ENCODE assay signal across 17 mouse cellular contexts in genomic region chrX:12304678-12305077, GRCm38 (mm10).
A peak's percentile ranks its signal among the peaks of the same experiment; 100 is the strongest.
DNase-seq lines count a peak whose midpoint lies in the region; TF ChIP-seq lines count a peak whose summit lies in the region.
"Had no signal": no experiment of that assay in that cellular context is flagged by ENCODE, and none has a peak within 500 bp of the region (broad histone marks: within the 10 kb centered on the region; RNA-seq: fewer than 3 reads in every experiment).

No protein-coding gene starts in this region.

- peak; percentile 17 for DNase-seq in adrenal gland, postnatal 10 days
- no peak for DNase-seq in adrenal gland, postnatal 14 days
- DNase-seq in heart, postnatal 4 days, result peak; percentile 40
- no peak for DNase-seq in heart, postnatal 25 days (ENCODE audit: low spot score)
- peak; percentile 8 to 62 for DNase-seq in left cerebral cortex, postnatal 25 days (ENCODE audit: low spot score in 2 of 2)
- no peak for DNase-seq in left cerebral cortex, adult 2 months (ENCODE audit: extremely low spot score in 1 of 2, low spot score in 2 of 2)
- DNase-seq in right cerebral cortex, adult 2 months (ENCODE audit: low spot score in 2 of 2), result peak; percentile 16 to 39
- no peak for DNase-seq in right cerebral cortex, postnatal 14 days
- DNase-seq: adrenal gland, postnatal 25 days; cerebellum, adult 8-10 months; kidney, adult 2 months; liver; thymus, adult 2 months had no signal

- no peak overlapping the region for H3K27ac ChIP-seq in left cerebral cortex, adult 2 months
- H3K27ac ChIP-seq: embryonic facial prominence, embryonic 10.5 days; heart, embryonic 15.5 days; hindbrain, embryonic 12.5 days; midbrain, embryonic 12.5 days had no signal

- no peak for TF ChIP-seq CTCF in left cerebral cortex, adult 2 months (IDR thresholded peaks at IDR 0.05)

- intact Hi-C loops in heart, postnatal 25 days (cut with DNase I), result no loop called here
- intact Hi-C loops in left cerebral cortex, postnatal 25 days (cut with DNase I), result no loop called here
- intact Hi-C loops in left cerebral cortex, adult 2 months (cut with DNase I), result no loop called here

- H3K4me3 ChIP-seq in left cerebral cortex, adult 2 months, result no peak overlapping the region
- H3K4me3 ChIP-seq: embryonic facial prominence, embryonic 10.5 days; heart, embryonic 15.5 days; hindbrain, embryonic 12.5 days; midbrain, embryonic 12.5 days had no signal

Comparison
In these comparisons a context has a peak if more than half of its experiments do, and no peak if none do; other contexts are left out.
1. DNase-seq: peak in adrenal gland, postnatal 10 days (single experiment), heart, postnatal 4 days (single experiment), left cerebral cortex, postnatal 25 days (2 of 2) and right cerebral cortex, adult 2 months (2 of 2); none in adrenal gland, postnatal 14 days (single experiment), heart, postnatal 25 days (single experiment), left cerebral cortex, adult 2 months (0 of 2) and right cerebral cortex, postnatal 14 days (single experiment).